Mouse (Mus musculus) kidney, embryonic 14.5 days (tissue): ENCODE measurements at regions not wholly inside any gene's neighbourhood (a gene's known extent, or its start where the extent isn't known, plus 50 kb on each side); places are given as distances from the start of the nearest gene placed in this dataset. TPM values are rescaled to one million over a fixed set of nuclear protein-coding genes. Genes with fewer than 3 reads are reported as not detected.
"Not testable (repeated sequence)": the region's sequence is repeated elsewhere in the genome, so short reads cannot be mapped to it uniquely, and the experiment has no call there.

Experiments used
- ATAC-seq: fragments of 200-750 bp; cut with Nextera tagmentation; 2 replicates; pipeline ENCODE4 v1.8.0; 2017; ENCODE audit warnings: moderate number of reproducible peaks, mild to moderate bottlenecking, moderate TSS enrichment, moderate library complexity; ENCODE audit not compliant: low FRiP score, low TSS enrichment
- H3K27ac ChIP-seq: fragments of 300-500 bp; sonication (generic); 2 replicates; pipeline ENCODE4 v1.5.1; 2014; ENCODE audit warnings: low read depth, mild to moderate bottlenecking, low read length, moderate library complexity, mixed read lengths
- H3K27me3 ChIP-seq: fragments of 300-500 bp; sonication (generic); 2 replicates; pipeline ENCODE4 v1.6.1; 2014; ENCODE audit warnings: mild to moderate bottlenecking, low read length; ENCODE audit not compliant: control insufficient read depth, insufficient read depth
- H3K36me3 ChIP-seq: fragments of 300-500 bp; sonication (generic); 2 replicates; pipeline ENCODE4 v1.6.1; 2014; ENCODE audit warnings: low read length, mixed read lengths; ENCODE audit not compliant: control insufficient read depth, insufficient read depth
- H3K4me1 ChIP-seq: fragments of 300-500 bp; sonication (generic); 2 replicates; pipeline ENCODE4 v1.6.1; 2014; ENCODE audit warnings: low read length, mixed read lengths; ENCODE audit not compliant: control insufficient read depth, insufficient read depth
- H3K4me2 ChIP-seq: fragments of 300-500 bp; sonication (generic); replicated peaks from 2 replicates; pipeline ENCODE4 v1.6.1; 2014; ENCODE audit warnings: low read depth, mild to moderate bottlenecking, low read length
- H3K4me3 ChIP-seq: fragments of 300-500 bp; sonication (generic); 2 replicates; pipeline ENCODE4 v1.5.1; 2014; ENCODE audit warnings: mild to moderate bottlenecking, low read length
- H3K9ac ChIP-seq: fragments of 300-500 bp; sonication (generic); 2 replicates; pipeline ENCODE4 v1.6.1; 2014; ENCODE audit warnings: low read depth, mild to moderate bottlenecking, low read length, moderate library complexity
- H3K9me3 ChIP-seq: fragments of 300-500 bp; sonication (generic); 2 replicates; pipeline ENCODE4 v1.6.1; 2016; ENCODE audit warnings: low read length; ENCODE audit not compliant: control insufficient read depth
- WGBS: fragments of 180-500 bp; shearing (Covaris S2); extraction: QIAGEN DNeasy Blood & Tissue Kit; methylation state at CpG from one replicate; pipeline ENCODE4 v1.1.7; 2014; 5-methylcytosine and 5-hydroxymethylcytosine counted together
- microRNA-seq: library from miRNA; unstranded; fragments of <30 nt; microRNA quantifications from one replicate; pipeline ENCODE4, GENCODE M21; 2016

DNA sequence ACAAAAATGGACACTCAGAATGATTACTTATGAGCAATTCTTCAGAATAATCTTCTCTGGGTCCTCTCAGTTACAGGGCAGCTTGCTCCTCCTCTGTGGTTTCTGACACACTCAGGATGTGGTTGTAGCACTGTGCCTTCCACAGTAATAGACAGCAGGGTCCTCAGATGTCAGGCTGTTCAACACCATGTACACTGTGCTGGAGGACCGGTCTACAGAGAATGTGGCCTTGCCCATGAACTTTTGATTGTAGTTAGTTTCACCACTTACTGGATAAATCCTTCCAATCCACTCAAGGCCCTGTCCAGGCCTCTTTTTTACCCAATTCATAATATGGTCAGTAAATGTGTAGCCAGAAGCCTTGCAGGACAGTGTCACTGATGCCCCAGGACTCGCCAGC, 1068.4 kb downstream of the Adam6a start:
- no peaks in the 10 kb centered on the region for H3K4me1 ChIP-seq
- H3K4me2 ChIP-seq, result no peak overlapping the region
- H3K4me3 ChIP-seq, result no peak overlapping the region
- H3K27me3 ChIP-seq, result no peaks in the 10 kb centered on the region
- no peak overlapping the region for H3K9ac ChIP-seq
- WGBS, result 74% methylated on average over 2 of the region's 2 CpGs
- no peaks in the 10 kb centered on the region for H3K36me3 ChIP-seq
- H3K9me3 ChIP-seq, result peaks cover 2% of the 10 kb centered on the region
- ATAC-seq, result no peak
- H3K27ac ChIP-seq, result no peak overlapping the region

DNA sequence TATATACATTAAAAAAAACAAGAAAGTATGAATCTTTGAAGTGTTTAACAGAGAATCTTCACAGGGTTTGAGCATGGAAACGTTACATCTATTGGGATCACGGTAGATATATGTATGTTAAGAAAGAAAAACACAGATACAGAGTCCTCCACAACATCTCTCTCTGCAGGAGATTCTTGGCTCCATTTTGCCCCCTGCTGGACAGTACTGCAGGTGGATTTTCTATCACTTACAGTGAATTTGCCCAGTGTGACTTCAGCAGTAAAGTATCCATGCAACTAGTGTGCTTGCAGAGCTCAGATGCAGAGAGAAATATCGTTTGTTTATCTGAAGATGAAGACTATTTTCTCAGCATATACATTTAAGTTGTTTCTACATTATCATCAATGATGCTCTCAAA, 1071.5 kb downstream of the Adam6a start:
- no peaks in the 10 kb centered on the region for H3K27me3 ChIP-seq
- H3K9me3 ChIP-seq, result peaks cover 2% of the 10 kb centered on the region
- H3K27ac ChIP-seq, result no peak overlapping the region
- no peaks in the 10 kb centered on the region for H3K36me3 ChIP-seq
- WGBS, result 71% methylated on average over 3 of the region's 3 CpGs
- H3K4me3 ChIP-seq, result no peak overlapping the region
- H3K4me1 ChIP-seq, result no peaks in the 10 kb centered on the region
- H3K9ac ChIP-seq, result no peak overlapping the region
- no peak for ATAC-seq
- no peak overlapping the region for H3K4me2 ChIP-seq

DNA sequence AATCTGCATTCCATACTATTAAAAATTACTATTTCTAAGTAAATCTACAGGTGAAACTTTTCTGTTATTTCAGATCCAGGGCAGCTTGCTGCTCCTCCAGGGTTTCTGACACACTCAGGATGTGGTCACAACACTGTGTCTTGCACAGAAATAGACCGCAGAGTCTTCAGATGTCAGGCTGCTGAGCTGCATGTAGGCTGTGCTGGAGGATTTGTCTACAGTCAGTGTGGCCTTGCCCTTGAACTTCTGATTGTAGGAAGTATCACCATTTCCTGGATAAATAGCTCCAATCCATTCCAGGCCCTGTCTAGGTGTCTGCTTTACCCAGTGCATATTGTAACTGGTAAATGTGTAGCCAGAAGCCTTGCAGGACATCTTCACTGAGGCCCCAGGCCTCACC, 1072.0 kb downstream of the Adam6a start:
- Histone ChIP-seq H3K4me3 (no peak overlapping the region), H3K27me3 (no peaks in the 10 kb centered on the region), H3K4me2 (no peak overlapping the region), H3K9me3 (peaks cover 2% of the 10 kb centered on the region), H3K4me1 (no peaks in the 10 kb centered on the region), H3K36me3 (no peaks in the 10 kb centered on the region), H3K27ac (no peak overlapping the region), H3K9ac (no peak overlapping the region)
- ATAC-seq, result no peak
- 95% methylated on average over 1 of the region's 1 CpGs for WGBS

DNA sequence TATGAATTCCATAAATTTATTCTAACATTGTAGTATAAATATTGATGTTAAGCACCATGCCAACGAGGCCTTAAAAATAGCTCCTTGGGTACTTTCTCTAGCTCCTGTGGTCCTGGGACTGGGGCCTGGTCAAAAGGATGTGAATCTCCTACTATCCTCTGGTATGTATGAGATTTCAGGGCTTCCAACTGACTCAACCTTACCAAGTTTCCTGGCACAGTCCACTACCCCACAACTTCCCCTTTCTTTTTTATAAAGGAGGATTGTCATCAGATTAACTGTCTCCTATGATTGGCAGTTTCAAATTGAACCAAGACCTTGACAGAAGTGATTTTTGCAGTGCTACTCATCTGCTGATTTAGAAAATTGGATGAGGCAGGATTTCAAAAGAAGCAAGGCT, 1097.4 kb downstream of the Adam6a start:
- Histone ChIP-seq H3K27ac (no peak overlapping the region), H3K4me2 (no peak overlapping the region), H3K4me1 (no peaks in the 10 kb centered on the region), H3K9ac (no peak overlapping the region), H3K4me3 (no peak overlapping the region), H3K9me3 (no peaks in the 10 kb centered on the region; the same call in 1 of the 2 replicates), H3K27me3 (no peaks in the 10 kb centered on the region), H3K36me3 (no peaks in the 10 kb centered on the region)
- 81% methylated on average over 1 of the region's 1 CpGs for WGBS
- no peak for ATAC-seq

DNA sequence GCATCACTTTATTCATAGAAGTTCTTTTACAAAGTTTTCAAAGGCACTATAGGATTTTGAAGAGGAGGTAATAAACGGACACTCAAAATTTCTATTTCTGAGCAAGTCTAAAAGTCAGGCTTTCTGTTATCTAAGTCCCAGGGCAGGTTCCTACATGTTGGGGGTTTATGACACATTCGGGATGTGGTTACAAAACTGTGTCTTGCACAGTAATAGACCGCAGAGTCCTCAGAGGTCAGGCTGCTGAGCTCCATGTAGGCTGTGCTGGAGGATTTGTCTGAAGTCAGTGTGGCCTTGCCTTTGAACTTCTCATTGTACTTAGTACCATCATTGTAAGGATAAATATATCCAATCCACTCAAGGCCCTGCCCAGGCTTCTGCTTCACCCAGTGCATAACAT, 1102.7 kb downstream of the Adam6a start:
- no peaks in the 10 kb centered on the region for H3K4me1 ChIP-seq
- no peak for ATAC-seq
- H3K4me2 ChIP-seq, result no peak overlapping the region
- H3K36me3 ChIP-seq, result no peaks in the 10 kb centered on the region
- peaks cover 3% of the 10 kb centered on the region; the same call in 1 of the 2 replicates for H3K9me3 ChIP-seq
- H3K9ac ChIP-seq, result no peak overlapping the region
- 88% methylated on average over 3 of the region's 3 CpGs for WGBS
- no peak overlapping the region for H3K27ac ChIP-seq
- H3K27me3 ChIP-seq, result no peaks in the 10 kb centered on the region
- no peak overlapping the region for H3K4me3 ChIP-seq

DNA sequence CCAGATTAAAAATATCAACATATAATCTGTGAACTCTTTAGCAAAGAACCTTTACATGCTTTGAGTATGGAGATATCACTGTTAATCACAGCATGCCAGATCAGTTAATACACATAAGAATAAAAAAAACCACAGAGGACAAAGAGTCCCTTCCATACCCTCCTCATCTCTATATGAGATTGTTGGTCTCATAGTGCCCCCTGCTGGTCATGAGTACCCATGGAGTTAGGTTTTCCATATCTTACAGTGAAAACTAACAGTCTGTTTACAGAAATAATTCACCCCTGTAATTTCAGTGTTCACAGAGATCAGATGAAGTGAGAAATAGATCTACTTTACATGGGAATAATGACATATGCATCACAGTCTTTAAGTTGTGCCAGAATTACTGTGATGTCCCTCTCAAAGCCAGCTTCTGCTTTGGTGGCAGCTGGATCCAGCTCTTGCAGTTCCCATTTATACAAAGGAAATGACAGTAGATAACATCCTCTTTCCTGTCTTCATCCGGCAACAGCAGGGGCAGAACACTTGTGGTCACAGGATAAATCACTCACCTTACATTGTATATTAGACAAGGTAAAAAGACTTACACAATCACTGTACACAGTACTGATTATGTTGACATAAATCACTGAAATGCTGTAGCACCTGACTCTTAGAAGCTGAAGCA, 1106.9 kb downstream of the Adam6a start:
- H3K9ac ChIP-seq, ATAC-seq, H3K36me3 ChIP-seq, H3K4me2 ChIP-seq, H3K27ac ChIP-seq, H3K9me3 ChIP-seq, H3K27me3 ChIP-seq, H3K4me3 ChIP-seq, H3K4me1 ChIP-seq: not testable (repeated sequence)
- 75% methylated on average over 1 of the region's 1 CpGs for WGBS

DNA sequence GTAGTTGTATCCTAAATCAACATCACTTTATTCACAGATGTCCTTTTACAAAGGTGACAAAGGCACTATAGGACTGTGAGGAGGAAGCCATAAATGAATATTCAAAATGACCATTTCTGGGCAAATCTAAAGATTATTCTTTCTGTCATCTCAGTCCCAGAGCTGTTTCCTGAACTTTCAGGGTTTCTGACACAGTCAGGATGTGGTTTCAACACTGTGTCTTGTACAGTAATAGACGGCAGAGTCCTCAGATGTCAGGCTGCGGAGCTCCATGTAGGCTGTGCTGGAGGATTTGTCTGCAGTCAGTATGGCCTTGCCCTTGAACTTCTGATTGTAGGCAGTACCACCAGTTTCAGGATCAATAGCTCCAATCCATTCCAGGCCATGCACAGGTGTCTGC, 1113.4 kb downstream of the Adam6a start:
- H3K27me3 ChIP-seq, H3K27ac ChIP-seq, H3K9ac ChIP-seq, H3K9me3 ChIP-seq, H3K4me1 ChIP-seq, H3K36me3 ChIP-seq, H3K4me3 ChIP-seq, H3K4me2 ChIP-seq, ATAC-seq: not testable (repeated sequence)
- 78% methylated on average over 1 of the region's 2 CpGs for WGBS

Small RNAs in the stretch of these regions (microRNA-seq; reads per million reads assigned to microRNA genes)
- gene Mir7094-1, result not detected
- not detected for gene Mir7094-2
